Mouse (Mus musculus): ENCODE measurements around the gene Ccz1.

DNA sequence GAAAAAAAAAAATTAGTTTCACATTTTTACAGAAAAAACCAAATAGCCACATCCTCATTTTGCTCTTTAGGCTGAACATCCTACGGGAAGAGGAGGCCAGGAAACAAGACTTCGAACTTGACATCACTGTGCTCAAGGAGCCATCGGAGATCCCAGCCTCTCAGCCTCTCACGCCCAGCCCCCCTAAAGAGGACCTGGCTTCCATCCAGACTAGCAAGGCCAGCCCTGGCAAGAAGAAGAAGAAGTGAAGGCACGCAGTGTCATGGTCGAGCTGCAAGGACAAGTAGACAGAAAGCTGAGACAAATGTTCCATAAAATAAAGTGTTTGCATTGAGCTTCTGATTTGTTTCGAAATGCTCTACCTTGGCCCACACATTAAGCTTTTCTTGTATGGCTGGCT, 29.3 kb downstream of the Ccz1 start:
- TF ChIP-seq POLR2A (IDR thresholded peaks at IDR 0.05; ENCODE audit: insufficient read length, low read depth) (no peak), TCF12 (IDR thresholded peaks at IDR 0.05; ENCODE audit: insufficient read depth, poor library complexity, severe bottlenecking) (no peak), MAX (IDR thresholded peaks at IDR 0.05; ENCODE audit: low read depth) (no peak), POLR2AphosphoS2 (IDR thresholded peaks at IDR 0.05; ENCODE audit: insufficient read length, low read depth) (no peak), REST (IDR thresholded peaks at IDR 0.05; ENCODE audit: insufficient read depth, insufficient read length) (no peak), USF1 (IDR thresholded peaks at IDR 0.05; ENCODE audit: low read depth) (no peak), MYOD1 (IDR thresholded peaks at IDR 0.05; ENCODE audit: control insufficient read depth in 1 of 3, insufficient read length in 2 of 3, low read depth in 2 of 3) (no peak), CEBPB (IDR thresholded peaks at IDR 0.05; ENCODE audit: insufficient read depth, poor library complexity, severe bottlenecking) (no peak), E2F4 (IDR thresholded peaks at IDR 0.05; ENCODE audit: insufficient read depth) (no peak)
